Mouse (Mus musculus) ovary, postnatal 10 days (tissue): ENCODE measurements around the gene Ankrd39.

Experiments used
- DNase-seq: peaks from one replicate; pipeline ENCODE4 v3.0.0; 2022; ENCODE audit warnings: low spot score

The Ankrd39 gene

GRCm38 (mm10) chr1:36572140-36572700 is 25.0 kb upstream of the Ankrd39 start:
- no peak for DNase-seq

- no peak for DNase-seq
Measured at GRCm38 (mm10) chr1:36571627-36572026, 24.4 kb upstream of the Ankrd39 start.

- DNase-seq, result no peak
Measured at GRCm38 (mm10) chr1:36570320-36570719, 23.1 kb upstream of the Ankrd39 start.

GRCm38 (mm10) chr1:36569694-36570276 is 22.5 kb upstream of the Ankrd39 start:
- no peak for DNase-seq

- DNase-seq, result no peak
Measured at GRCm38 (mm10) chr1:36568776-36569175, 21.5 kb upstream of the Ankrd39 start.

GRCm38 (mm10) chr1:36567818-36568603 is 20.8 kb upstream of the Ankrd39 start:
- no peak for DNase-seq

GRCm38 (mm10) chr1:36566425-36566824 is 19.2 kb upstream of the Ankrd39 start:
- no peak for DNase-seq

- no peak for DNase-seq
Measured at GRCm38 (mm10) chr1:36564101-36564500, 16.9 kb upstream of the Ankrd39 start.

- DNase-seq, result no peak
Measured at GRCm38 (mm10) chr1:36563632-36564031, 16.4 kb upstream of the Ankrd39 start.

- no peak for DNase-seq
Measured at GRCm38 (mm10) chr1:36563197-36563596, 16.0 kb upstream of the Ankrd39 start.

- no peak for DNase-seq
Measured at GRCm38 (mm10) chr1:36562388-36562787, 15.1 kb upstream of the Ankrd39 start.

- DNase-seq, result no peak
Measured at GRCm38 (mm10) chr1:36560903-36561302, 13.7 kb upstream of the Ankrd39 start.

- DNase-seq, result no peak
Measured at GRCm38 (mm10) chr1:36559888-36560287, 12.6 kb upstream of the Ankrd39 start.

GRCm38 (mm10) chr1:36559256-36559655 is 12.0 kb upstream of the Ankrd39 start:
- DNase-seq, result no peak

- peak; percentile 71 for DNase-seq
Measured at GRCm38 (mm10) chr1:36558031-36558993, 11.1 kb upstream of the Ankrd39 start, which contains the start of gene Sema4c. Gene Sema4c, minus strand, starts transcription at chr1:36558349.

GRCm38 (mm10) chr1:36557457-36558011 is 10.3 kb upstream of the Ankrd39 start:
- DNase-seq, result peak; percentile 89

- DNase-seq, result peak; percentile 91
Measured at GRCm38 (mm10) chr1:36556553-36557456, 9.6 kb upstream of the Ankrd39 start.

GRCm38 (mm10) chr1:36555798-36556395 is 8.7 kb upstream of the Ankrd39 start:
- DNase-seq, result no peak

GRCm38 (mm10) chr1:36554633-36555399 is 7.6 kb upstream of the Ankrd39 start:
- DNase-seq, result no peak
